Mouse (Mus musculus): Measurements from ENCODE around the gene Plscr1.

Gene Plscr1

DNA sequence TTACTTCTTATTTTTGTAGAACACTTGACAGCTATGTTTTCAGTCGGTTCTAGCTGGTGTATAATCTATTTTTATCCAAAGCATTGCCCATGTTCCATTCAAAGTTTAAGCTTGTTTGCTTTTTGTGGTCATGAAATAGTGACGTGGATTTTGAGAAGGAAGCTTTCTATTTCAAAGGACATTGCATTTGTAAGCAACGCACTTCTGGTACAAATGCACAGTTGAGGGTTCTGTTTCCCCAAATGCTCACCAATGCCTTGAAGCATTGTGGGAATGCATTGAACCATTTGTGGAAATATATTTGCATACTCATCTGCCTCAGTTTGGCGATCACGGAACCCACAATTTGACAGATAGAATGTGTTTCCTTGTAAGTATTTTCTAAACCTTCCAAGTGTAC lies 3.2 kb downstream of the Plscr1 start:
- intact Hi-C loops (cut with DNase I), result no loop called here

DNA sequence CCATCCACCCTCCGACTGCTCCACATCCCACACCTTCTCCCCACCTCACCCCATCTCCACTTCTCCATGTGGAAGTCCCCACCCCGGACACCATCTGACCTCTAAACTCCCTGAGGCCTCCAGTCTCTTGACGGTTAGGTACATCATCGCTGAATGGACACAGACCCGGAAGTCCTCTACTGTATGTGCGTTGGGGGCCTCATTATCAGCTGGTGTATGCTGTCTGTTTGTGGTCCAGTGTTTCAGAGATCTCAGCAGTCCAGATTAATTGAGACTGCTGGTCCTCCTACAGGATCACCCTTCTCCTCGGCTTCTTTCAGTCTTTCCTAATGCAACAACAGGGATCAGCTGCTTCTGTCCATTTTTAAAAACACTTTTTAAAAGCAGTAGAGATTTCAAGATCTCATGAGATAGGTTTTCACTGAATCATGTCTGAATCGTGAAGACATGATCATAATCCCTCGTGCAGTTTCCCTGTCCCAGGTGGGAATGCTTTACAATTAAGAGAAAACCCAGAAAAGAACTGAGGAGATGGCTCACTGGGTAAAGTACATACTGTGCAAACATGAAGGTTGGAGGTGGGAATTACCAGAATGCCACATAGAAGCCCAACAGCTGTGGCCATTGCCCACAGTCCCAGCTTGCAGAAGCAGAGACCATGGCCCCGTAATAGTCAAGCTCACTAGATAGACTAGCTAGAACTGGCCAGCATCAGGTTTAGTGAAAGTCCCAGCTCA lies 4.2 kb downstream of the Plscr1 start:
- intact Hi-C loops (cut with DNase I), result no loop called here

DNA sequence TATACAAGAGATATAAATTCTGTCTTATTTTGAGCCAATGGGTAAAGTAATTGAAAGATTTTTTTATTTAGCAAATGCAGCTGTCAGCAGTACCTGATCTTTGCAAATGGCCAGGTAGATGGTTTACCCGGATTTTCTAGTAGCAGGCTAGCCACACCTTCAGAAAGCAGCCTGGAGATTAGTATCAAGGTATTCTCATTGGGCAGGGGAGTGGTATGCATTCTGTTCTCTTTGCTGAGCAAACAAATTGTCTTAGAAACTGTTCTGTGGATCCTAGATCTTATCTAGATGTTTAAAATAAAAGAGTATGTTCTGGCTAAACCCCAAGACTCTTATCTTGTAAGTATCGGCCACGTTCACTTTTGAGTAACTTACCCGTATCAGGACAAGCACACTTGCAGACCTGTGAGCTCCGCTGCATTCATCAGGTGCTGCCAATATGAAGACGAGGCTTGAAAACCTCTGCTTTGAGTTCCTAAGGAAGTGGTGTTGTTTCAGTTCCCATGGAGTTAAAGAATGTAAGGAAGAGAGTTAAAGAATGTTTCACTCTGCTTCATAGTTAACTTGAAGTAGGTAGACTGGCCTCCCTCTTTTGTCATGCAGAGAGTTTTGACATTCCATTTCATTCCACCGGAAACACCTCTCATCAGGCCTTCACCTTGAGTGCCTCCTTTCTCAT lies 11.1 kb downstream of the Plscr1 start:
- intact Hi-C loops (cut with DNase I), result no loop called here

- intact Hi-C loops (cut with DNase I), result no loop called here
Observed at GRCm38 (mm10) chr9:92265719-92266118, 16.2 kb downstream of the Plscr1 start.

GRCm38 (mm10) chr9:92266558-92267171 lies 17.1 kb downstream of the Plscr1 start:
- intact Hi-C loops (cut with DNase I), result no loop called here

DNA sequence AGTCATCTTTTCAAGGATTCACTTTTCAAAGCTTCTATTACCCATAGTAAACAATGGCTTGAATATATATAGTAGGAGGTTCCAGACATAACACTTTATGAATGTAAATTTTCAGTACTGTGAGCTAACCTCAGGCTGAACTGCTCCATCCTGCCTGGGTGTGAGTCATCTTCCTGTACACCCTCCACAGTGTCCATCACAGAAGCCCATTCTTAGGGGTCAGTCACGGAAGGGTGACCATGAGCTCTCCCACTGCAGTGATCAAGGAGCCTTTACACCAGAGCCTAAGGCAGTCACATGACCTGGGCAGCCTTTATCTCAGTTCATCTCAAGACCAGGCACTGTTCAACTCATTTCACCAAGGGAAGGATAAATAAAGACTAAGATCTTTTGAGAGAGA lies 18.2 kb downstream of the Plscr1 start:
- intact Hi-C loops (cut with DNase I), result no loop called here

DNA sequence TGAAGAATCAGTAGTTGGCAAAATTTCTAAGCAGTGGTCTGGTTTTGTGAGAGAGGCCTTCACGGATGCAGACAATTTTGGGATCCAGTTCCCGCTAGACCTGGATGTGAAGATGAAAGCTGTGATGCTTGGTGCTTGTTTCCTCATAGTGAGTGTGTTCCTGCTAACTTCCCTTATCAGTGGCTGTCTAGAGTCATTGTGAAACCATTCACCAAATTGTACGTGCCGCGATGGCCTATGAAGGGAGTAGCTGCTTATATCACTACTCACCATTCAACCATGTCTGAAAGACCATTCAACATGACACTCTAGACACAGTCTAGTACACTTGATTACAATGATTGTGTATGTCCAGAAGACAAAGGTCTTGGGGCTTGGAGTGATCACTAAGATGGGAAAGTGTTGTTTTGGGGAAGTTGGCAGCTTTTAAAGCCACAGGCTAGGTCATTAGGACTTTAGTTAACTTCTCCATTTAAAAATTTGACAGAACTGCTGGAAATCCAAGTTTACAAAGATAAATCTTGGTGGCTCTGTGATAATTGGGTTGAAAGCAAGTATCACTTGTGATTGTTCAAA lies 20.4 kb downstream of the Plscr1 start:
- intact Hi-C loops (cut with DNase I), result no loop called here

GRCm38 (mm10) chr9:92270927-92271326 lies 21.4 kb downstream of the Plscr1 start:
- intact Hi-C loops (cut with DNase I), result no loop called here

DNA sequence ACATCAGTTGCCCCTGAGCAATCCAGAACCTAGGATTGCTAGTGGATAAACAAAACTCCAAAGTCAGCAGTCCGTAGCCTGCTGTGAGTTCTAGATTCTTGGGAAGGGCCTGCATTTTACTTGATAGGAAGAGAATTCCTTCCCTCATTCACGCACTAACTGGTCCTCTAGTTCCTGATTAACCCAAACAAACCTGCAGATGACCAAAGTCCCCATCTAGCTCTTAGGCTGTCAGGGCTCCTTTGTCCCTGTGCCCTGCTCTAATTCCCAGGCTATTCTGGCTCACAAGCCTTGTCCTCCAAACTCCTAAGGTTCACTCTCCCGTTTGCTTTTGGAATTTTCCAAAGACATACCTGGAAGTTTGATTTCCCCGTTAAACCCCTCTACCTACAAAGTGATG lies 23.1 kb downstream of the Plscr1 start:
- intact Hi-C loops (cut with DNase I), result no loop called here

DNA sequence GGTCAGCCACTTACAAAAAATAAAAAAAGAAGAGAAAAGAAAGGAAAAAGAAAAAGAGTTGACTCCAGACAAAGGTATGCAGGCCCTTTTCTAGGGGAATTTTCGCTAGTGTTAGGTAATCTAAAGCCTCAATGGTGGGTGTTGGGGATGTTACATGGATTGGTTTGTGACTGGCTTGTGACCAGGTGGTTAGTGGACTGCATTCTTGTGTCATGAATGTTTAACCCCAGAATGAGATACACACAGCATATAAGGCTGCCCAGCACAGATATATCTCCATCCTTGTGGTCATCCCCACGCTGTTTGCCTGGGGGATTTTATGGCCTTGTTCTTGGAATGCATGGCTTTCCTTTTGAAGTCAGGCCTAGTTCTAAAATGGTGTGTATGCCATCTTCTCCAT lies 23.7 kb downstream of the Plscr1 start:
- intact Hi-C loops (cut with DNase I), result no loop called here

GRCm38 (mm10) chr9:92273956-92274762 lies 24.6 kb downstream of the Plscr1 start:
- intact Hi-C loops (cut with DNase I), result no loop called here

DNA sequence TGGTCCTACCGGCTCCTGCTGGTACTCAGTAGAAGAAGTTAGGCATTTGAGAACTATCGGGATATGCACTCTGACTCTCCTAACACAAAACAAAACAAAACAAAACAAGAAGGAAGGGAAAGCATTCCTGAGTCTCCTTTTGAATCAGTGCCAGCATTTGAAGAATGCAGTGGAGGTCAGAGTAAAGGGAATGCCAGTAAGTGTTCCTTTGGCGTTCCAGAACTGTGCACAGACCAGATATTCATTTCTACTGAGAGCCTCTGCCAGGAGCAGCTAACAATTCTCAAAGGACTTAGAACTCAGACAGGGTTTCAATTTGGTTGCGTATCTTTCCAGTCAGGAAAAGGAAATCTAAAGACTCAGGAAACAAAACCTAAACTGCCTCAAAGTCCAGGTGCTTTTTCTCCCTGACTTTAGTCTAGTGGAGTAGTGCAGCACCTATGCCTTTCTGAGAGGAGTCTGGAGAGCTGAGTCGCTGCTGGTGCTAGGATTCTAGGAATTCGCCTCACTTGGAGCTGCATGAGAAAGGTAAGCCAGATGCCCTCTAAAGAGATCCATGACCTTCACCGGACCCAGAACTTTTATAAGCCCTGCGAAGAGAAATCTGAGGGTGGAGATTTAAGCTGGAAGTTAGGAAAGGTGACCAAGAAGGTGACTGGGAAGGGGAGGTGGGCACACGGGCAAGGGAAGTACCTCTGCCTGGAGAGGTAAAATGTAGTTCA lies 26.1 kb downstream of the Plscr1 start, which contains the start of gene Plscr2:
Gene Plscr2, plus strand, starts transcription at position 117 of the 722 bp plus-strand sequence.
- intact Hi-C loops (cut with DNase I), result loop anchor here (2.0 kb wide), 1 partner anchor 55 kb away; no protein-coding TSS in a partner anchor

GRCm38 (mm10) chr9:92276360-92276759 lies 26.8 kb downstream of the Plscr1 start:
- intact Hi-C loops (cut with DNase I), result loop anchor here (2.0 kb wide), 1 partner anchor 54 kb away; no protein-coding TSS in a partner anchor

- intact Hi-C loops (cut with DNase I), result no loop called here
Observed at GRCm38 (mm10) chr9:92280048-92280447, 30.5 kb downstream of the Plscr1 start.

- intact Hi-C loops (cut with DNase I), result no loop called here
Observed at GRCm38 (mm10) chr9:92282563-92283171, 33.1 kb downstream of the Plscr1 start.

- intact Hi-C loops (cut with DNase I), result no loop called here
Observed at GRCm38 (mm10) chr9:92289675-92290074, 40.1 kb downstream of the Plscr1 start.

DNA sequence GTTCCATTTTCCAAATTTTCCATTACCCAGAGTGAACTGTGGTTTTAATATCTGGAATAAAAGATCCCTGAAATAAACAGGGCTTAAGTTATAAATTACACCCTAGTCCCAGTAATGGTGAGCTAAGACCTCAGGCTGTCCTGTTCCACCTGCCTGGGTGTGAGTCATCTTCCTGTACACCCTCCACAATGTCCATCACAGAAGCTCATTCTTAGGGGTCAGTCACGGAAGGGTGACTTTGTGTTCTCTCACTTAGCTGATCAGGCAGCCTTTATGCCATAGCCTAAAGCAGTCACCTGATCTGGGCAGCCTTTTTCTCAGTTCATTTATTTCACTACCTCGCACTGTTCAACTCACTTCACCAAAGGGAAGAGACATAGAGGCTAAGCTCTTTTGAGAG lies 42.6 kb downstream of the Plscr1 start:
- intact Hi-C loops (cut with DNase I), result no loop called here

- intact Hi-C loops (cut with DNase I), result no loop called here
Observed at GRCm38 (mm10) chr9:92292922-92293321, 43.4 kb downstream of the Plscr1 start.

GRCm38 (mm10) chr9:92293560-92294548 lies 44.3 kb downstream of the Plscr1 start:
- intact Hi-C loops (cut with DNase I), result no loop called here

All from adrenal gland (tissue).